Mouse (Mus musculus): Measurements from ENCODE around the gene Trmt1.
"Not testable (repeated sequence)": the region's sequence is repeated elsewhere in the genome, so short reads cannot be mapped to it uniquely, and the experiment has no call there.

The Trmt1 gene

GRCm38 (mm10) chr8:84659936-84660818, 25.9 kb upstream of the Trmt1 start:
- DNase-seq (ENCODE audit: low spot score) = peak; percentile 62

- DNase-seq (ENCODE audit: low spot score) = peak; percentile 52
These were observed 25.2 kb upstream of the Trmt1 start for GRCm38 (mm10) chr8:84660819-84661457.

- DNase-seq (ENCODE audit: low spot score) = peak; percentile 81
These were observed 24.6 kb upstream of the Trmt1 start for GRCm38 (mm10) chr8:84661458-84661871.

GRCm38 (mm10) chr8:84661961-84662571, 24.0 kb upstream of the Trmt1 start:
- no peak for DNase-seq (ENCODE audit: low spot score)

- DNase-seq (ENCODE audit: low spot score) = peak; percentile 93
These were observed 23.5 kb upstream of the Trmt1 start, which contains the start of gene Ier2 for GRCm38 (mm10) chr8:84662581-84663065. Ier2 (minus strand) TSS chr8:84662852.

GRCm38 (mm10) chr8:84663483-84664327, 22.4 kb upstream of the Trmt1 start:
- peak; percentile 97 for DNase-seq (ENCODE audit: low spot score)

- peak; percentile 75 for DNase-seq (ENCODE audit: low spot score)
These were observed 21.3 kb upstream of the Trmt1 start for GRCm38 (mm10) chr8:84664566-84665384.

- DNase-seq (ENCODE audit: low spot score) = no peak
These were observed 20.7 kb upstream of the Trmt1 start for GRCm38 (mm10) chr8:84665385-84665893.

GRCm38 (mm10) chr8:84668081-84668480, 18.0 kb upstream of the Trmt1 start:
- no peak for DNase-seq (ENCODE audit: low spot score)

- no peak for DNase-seq (ENCODE audit: low spot score)
These were observed 17.2 kb upstream of the Trmt1 start for GRCm38 (mm10) chr8:84668731-84669485.

GRCm38 (mm10) chr8:84670295-84671006, 15.7 kb upstream of the Trmt1 start:
- not testable (repeated sequence) for DNase-seq (ENCODE audit: low spot score)

GRCm38 (mm10) chr8:84677305-84677704, 8.8 kb upstream of the Trmt1 start:
- DNase-seq (ENCODE audit: low spot score) = no peak

- no peak for DNase-seq (ENCODE audit: low spot score)
These were observed 4.6 kb upstream of the Trmt1 start for GRCm38 (mm10) chr8:84681476-84681875.

GRCm38 (mm10) chr8:84682257-84682656, 3.9 kb upstream of the Trmt1 start:
- DNase-seq (ENCODE audit: low spot score) = no peak

GRCm38 (mm10) chr8:84684537-84684936, 1.6 kb upstream of the Trmt1 start:
- no peak for DNase-seq (ENCODE audit: low spot score)

- peak; percentile 40 for DNase-seq (ENCODE audit: low spot score)
These were observed 1.0 kb downstream of the Trmt1 start for GRCm38 (mm10) chr8:84687003-84687704.

GRCm38 (mm10) chr8:84687705-84688100, 1.6 kb downstream of the Trmt1 start, which contains the start of gene Nacc1:
Nacc1 (minus strand) TSS chr8:84687862.
- peak; percentile 82 for DNase-seq (ENCODE audit: low spot score)

Measured in c-Kit-positive CD71-positive TER-119-positive erythroid progenitor cells, embryonic 14.5 days (primary cell).